Mouse (Mus musculus): ENCODE measurements around the gene Pex13.
"Not testable (repeated sequence)": the region's sequence is repeated elsewhere in the genome, so short reads cannot be mapped to it uniquely, and the experiment has no call there.

The Pex13 gene

DNA sequence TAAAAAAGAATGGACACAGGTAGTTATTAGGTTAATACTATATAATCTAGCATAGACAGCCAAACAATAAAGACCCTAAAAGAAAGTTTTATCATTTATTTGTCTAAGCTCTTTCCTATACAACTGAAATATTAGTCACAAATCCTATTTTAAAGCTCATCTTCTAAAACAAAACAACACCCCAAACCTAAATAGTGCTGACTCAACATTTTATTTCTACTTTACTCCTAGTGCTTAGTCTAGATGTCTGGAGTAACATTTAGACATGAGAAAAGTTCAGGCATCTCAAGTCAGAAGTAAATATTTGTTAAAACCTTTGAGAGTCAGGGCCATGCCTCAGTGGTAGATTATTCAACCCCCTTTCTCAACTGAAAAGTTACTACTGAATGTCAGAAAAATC is 18.3 kb downstream of the Pex13 start:
- no peak for DNase-seq (ENCODE audit: low spot score in 2 of 2)

DNA sequence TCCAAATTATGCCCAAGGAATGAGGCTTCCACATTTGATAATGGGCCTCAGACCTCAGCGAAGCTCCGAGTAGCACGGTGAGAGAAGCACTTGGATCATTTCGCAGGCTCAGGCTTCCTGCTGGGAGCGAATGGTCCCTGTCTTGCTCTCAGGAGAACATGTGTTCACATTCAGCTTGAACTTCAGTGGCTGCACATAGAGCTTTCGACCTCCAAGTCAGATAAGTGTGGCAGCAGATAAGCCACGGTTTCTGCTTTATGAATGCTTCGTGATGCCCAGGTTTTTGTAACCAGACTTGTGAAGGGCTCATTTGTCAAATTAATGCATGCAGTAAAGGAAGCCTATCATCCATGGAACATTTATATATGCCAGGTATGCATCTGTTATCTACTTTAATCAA is 31.2 kb downstream of the Pex13 start:
- DNase-seq (ENCODE audit: low spot score in 2 of 2), result no peak

DNA sequence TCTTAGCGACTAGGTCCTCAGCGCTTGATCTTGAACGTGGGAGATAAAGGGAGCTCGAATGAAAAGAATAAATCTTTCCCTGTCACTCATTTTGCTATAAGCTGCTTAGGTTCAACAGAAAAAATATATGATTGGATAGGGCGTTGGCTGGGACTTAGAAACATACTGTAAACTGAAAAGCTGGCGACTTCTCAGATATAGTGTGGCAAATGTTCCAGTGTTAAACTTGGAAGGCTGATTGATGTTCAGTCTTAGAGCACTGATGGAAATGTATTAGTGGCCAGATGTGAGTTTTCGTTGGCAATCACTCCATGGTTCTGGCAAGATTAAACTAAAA is 31.9 kb downstream of the Pex13 start:
- no peak for DNase-seq (ENCODE audit: low spot score in 2 of 2)

DNA sequence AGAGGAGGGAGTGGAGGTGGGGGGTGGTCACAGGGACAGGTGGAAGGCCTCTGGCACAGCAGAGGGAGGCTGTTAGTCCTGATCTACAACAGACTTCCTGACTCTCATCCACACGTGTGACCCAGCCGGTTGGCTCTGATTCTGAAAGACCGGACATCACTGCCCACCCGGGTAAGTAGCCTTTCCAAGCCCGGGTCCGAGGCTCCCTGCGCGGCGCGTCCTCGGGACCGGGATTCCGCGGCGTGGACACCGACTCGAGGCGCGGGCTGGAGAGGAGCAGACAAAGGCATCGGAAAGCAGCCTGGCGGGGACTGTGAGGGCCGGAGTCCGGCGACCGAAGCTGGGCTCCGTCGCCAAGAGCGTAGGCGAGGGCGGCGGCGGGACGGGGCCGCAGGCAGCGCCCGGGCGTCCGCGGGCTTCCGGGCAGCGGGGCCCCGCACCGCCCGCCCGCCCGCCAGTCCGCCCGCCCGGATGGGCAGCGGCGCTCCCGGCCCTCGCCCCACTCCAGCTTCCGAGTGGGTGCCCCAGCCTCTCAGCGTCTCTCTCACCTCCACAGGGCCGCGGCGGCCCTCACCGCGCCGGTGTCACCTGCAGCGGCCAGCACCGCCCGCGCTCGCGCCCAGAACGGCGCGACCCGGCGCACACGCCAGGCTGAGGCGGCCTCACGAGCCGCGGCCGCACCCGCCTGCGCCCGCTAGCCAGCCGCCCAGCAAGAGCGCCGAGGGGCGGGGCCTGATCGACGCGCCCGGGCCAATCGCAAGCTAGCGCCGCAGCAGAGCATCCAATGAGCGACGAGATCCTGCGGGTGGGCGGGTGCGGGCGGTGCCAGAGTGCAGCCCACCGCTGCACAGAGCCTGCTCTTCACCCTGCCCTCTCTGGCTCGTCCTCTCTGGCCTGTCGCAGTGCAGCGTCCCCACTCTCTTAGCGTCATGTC is 32.5 kb downstream of the Pex13 start, which contains the start of gene 0610010F05Rik:
Gene 0610010F05Rik (minus strand): TSS at position 695 of the 934 bp plus-strand sequence.
- DNase-seq (ENCODE audit: low spot score in 2 of 2), result peak; percentile 83 to 92

DNA sequence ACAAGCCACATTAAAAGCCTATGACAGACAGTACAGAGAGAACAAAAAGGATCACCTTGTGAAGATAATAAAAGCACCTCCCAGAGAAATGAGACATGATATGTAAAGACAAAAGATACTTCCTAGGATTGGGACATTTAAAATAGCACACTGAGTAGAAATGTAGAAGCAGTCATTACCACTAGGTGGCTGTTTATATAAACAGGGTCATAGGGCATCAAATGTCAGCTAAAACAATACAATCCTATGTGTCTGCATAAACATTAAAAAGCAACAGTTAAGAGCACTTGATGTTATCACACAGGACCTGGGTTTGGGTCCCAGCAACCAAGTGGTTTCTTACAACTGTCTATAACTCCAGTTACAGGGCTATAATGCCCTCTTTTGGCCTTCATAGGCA is 35.1 kb downstream of the Pex13 start:
- DNase-seq (ENCODE audit: low spot score in 2 of 2), result no peak

DNA sequence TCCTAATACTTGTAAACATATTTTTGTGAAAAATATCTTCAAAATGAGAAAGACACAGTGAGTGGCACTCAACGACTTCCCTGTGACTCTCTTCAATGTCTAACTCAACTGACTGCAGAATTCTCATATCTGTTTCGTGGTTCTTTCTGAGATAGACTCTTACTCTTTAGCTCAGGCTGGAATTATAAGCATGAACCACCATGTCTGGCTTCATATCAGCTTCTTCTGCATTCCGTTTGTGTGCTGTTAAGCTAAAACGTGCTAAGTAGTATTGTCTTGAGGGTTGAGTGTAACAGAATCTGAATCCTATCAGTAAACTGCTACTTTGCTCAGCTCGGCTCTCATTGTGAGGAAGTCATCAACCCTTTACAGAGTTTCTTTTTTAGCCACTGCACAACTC is 46.8 kb downstream of the Pex13 start:
- DNase-seq (ENCODE audit: low spot score in 2 of 2), result no peak

DNA sequence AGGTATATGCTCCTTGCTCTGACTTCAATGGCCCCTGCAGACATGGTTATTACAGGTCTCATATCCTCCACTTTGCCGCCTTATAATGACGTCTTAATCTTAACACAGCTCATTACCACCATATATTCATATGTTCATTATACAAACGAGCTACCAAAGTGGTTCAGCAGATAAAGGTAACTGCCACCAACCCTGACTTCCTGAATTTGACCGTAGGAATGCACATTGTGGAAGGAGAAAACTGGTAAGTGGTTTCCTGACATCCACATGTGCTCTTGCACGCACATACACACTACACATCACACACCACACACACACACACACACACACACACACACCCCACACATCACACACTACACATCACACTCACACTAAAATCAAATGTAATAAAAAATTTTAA is 51.2 kb downstream of the Pex13 start:
- DNase-seq (ENCODE audit: low spot score in 2 of 2), result no peak

DNA sequence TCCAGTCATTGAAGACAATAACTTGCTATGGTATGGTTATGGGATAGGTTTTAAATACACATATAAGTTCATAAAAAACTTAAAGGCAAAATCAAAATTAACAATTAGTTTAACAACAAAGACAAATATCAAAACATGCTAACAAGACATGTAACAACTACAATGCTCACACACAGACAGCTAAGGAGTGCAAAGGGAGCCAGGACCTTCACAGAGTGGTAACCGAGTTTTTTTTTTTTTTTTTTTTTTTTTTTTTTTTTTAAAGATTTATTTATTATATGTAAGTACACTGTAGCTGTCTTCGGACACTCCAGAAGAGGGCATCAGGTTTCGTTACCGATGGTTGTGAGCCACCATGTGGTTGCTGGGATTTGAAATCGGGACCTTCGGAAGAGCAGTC is 58.5 kb downstream of the Pex13 start:
- DNase-seq (ENCODE audit: low spot score in 2 of 2), result not testable (repeated sequence)

All from spleen, postnatal 4 days (tissue).